Mouse (Mus musculus) inflammation-experienced regulatory T-cells, adult 6 months (primary cell): ENCODE measurements around the gene Mark1. TPM values are rescaled to one million over a fixed set of nuclear protein-coding genes. Genes with fewer than 3 reads are reported as not detected.

Experiments used
- ATAC-seq: one replicate; pipeline ENCODE4 v1.8.0; 2017
- polyA plus RNA-seq, 3 experiments: library from polyadenylated mRNA; unstranded; fragments of 100-300 nt; shearing (Covaris generic); gene quantifications; one replicate each; pipeline ENCODE4 v1.2.1; 2017

Gene Mark1
- polyA plus RNA-seq, 3 experiments from 2014 or later, result not detected

DNA sequence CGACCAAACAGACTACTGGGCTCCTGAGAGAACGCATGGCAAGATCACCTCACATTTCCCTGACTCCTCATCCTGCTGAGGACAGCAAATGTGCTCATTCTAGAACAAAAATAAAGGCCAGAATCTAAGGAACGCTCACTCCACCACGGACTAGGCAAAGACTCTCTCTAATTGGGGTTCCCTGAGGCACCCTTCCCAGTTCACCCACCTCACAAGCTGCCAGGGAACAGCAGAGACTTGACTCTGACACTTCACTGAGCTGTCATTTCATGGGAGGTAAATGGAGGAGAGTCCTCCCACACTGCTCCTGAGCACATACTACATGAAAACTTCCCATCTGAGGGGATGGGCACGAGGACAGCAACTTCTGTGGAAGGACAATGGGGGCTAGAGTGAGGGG, 37.5 kb downstream of the Mark1 start:
- no peak for ATAC-seq

DNA sequence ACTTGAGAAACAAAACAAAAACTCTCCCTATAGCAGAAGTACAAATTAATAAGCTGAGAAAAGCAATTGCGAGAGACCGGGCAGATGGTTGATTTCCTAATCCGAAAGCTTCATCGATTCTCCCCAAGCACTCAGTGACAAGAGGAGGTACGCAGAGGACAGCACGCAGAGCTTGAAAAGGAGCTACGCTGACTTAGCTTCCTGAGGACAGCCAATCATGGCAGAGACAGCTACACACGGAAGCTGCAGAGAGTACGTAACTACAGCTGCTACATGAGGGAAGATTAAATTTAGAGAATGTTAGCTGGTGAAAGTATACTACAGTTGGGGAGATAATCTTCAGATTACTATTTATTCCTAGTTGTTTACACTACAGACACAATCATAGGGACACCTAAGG, 40.6 kb downstream of the Mark1 start:
- ATAC-seq, result no peak

DNA sequence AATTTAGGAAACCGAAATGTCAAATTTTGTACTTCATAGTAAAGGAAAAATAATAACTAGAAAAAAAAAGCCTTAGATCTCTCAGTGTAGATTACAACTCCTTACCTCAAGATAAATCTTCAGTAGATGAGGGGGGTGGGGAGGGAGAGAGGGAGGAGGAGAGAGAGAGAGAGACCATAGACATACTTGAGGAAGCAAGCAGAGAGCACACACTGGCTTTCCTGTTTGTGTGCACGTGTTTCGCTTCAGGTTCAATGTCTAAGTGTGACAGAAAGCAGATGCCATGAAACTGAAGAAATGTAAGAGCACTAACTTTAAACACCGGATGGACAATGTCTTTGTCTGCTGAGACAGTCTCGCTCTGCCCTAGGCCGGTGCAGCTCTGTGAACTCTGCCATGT, 41.0 kb downstream of the Mark1 start:
- ATAC-seq, result no peak

DNA sequence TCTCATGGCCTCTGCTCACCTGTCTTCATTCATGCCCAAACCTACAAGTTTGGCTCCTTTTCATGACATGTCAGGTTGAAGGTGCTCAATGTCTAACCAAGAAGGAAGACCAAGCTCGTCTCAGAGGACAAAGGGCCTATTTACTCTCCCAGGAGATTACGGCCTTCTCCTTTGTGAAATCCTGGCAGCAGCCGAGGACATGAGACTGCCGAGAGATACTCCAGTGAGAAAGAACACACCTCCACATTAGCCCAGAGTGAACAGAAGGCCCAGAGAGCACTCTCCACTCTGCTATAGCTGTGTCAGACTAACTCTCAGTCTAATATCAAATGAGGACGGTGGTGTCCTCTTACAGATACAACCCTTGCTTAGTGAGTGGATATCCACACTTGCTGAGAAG, 47.6 kb downstream of the Mark1 start:
- ATAC-seq, result no peak

DNA sequence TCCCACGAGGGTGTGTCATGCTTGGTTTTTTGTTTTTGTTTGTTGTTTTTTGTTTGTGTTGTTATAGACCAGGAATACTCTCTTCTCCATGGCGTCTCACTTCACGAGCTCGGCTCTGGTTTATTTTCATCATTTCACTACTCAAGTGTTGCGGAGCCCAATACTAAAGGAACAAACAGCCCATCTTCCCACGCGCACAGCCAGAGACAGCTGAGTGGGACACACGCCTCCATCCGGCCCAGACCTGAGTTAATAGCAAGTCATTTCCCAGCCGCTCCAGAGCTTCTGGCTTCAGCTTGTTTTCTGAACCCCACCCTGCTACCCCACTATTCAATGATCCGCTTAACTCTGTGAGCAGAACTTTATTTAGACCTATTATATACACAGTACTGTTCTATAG, 48.3 kb downstream of the Mark1 start:
- ATAC-seq, result no peak

DNA sequence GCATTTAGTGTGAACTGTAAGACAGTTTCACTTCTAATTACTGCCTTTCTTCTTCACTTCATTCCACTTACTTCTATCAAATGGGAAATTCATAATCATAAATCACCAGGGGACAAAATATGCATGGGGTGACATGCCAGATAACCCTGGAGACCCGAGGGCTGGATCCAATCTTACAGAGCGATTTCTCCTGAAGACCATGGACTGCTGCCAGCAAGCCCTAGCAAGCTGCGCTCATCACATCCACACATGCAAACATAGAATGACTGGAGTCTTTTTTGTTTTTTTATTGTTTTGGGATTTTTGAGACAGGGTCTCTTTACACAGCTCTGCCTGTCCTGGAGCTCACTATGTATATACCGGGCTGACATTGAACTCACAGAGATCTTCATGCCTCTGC, 61.3 kb downstream of the Mark1 start:
- no peak for ATAC-seq

DNA sequence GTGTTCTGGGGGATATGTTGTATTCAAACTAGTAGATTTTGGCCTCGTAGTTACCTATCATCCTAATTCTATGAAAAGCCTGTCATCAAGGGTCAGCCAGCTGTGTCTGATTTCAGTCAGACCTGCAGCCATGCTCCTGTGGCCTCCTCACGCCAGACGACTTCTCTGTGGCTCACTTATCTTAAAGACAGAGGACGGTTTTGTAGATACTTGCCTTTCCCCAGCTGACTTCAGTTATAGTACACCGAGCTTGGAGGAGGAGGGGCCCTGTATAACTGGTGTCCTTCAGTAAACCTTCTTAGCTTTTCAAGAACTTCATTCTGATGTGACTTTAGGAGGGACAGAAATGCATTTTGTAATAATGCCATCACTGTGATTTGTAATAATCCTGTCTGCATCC, 63.4 kb downstream of the Mark1 start:
- no peak for ATAC-seq

DNA sequence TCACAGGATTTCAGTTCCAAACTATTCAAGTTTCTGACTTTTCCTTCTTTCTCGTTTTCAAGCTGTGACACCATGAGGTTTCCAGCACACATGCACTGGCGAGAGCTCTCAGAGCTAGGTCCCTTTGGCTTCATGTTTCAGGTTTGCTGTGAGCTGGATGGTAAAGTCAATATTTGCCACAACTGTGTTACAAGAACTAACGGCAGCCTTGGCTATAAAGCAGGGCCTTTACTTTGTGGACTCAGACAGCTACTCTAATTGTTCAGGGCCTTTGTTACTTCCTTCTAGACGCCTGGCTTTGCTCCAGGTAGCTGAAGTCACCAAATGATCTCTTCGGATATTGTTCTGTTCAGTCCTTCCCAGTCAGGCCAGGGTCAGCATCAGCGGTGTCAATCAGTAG, 63.9 kb downstream of the Mark1 start:
- ATAC-seq, result no peak

DNA sequence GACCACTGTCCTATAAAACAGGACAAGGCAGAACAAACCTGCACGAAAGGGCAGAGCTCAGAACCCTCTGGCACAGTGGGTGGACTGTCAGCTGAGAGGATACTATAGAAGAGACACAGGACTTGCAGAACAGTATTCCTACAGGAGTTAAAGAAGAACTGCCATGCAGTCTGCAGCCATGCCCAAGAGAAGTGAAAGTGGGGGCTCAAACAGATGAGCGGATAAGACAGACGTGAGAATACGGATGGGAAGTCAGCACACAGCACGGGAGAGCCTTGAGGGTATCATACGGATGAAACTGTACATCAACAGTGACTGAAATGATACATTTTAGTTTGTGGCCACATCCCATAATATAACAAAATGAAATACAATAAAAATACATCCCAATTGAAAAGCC, 68.3 kb downstream of the Mark1 start:
- ATAC-seq, result no peak

DNA sequence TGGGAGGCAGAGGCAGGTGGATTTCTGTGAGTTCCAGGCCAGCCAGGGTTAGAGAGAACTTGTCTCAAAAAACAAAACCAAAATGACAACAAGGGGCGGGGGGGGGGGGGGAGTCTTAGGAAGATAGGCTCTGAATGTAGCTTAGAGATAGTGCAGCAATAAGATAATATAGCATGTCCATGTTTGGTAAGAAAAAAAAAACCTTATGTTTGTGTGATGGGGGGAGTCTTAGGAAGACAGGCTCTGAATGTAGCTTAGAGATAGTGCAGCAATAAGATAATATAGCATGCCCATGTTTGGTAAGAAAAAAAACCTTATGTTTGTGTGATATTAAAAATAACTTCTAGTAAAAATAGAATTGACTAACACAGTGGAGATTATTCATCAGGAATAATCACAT, 71.0 kb downstream of the Mark1 start:
- no peak for ATAC-seq

DNA sequence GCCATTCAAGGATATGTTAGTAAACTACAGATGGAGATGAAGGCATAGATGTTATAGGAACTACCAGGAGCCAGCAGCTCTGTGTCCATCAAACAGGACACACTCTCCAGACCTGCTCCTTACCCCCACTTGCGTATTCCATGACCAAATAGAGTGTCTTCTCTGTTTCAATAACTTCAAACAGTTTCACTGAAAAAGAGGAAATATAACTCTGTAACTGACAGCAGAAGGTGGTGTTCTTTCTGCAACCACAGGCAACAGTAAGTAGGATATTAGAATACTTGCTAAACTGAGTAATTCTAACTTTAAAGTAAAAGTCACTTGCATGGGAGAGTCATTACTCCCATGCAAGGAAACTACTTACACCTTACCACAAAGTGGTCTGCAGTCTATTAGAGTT, 71.5 kb downstream of the Mark1 start:
- no peak for ATAC-seq

DNA sequence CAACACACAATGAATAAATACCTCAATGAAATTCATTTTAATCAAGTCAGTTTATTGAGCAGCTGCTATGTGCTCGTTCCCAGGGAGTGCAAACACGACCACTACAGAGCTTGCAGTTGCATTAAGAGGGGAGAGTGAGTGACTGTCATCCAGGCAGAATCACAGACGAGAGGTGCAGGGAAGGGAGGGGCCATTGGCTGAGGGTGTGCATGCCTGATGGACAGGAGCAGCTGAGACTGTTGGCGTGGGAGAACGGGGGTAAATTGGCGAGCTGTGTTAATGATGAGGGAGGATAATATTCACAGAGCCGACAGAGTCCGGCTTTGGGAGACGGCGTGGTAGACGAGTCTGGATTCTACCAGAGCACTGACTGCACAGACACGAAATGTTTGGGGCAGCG, 76.5 kb downstream of the Mark1 start:
- no peak for ATAC-seq

DNA sequence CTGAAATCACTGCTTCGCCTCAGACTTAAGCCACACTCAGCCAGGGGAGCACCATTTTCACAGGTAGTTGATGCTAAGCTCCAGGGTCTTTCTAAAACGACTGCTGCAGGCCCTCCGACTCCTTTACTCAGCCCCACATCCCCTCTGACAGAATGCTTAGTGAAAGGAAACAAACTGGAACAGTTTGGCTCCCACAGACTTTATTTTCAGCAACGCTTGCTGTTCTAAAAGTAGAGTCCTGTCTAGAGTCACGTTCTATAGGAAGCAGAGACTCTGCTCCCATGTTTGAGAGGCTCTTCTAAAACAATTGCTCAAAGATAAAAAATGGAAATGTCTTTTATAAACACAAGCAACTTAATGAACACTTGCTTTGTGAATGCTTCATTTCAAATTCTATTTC, 79.3 kb downstream of the Mark1 start:
- no peak for ATAC-seq

DNA sequence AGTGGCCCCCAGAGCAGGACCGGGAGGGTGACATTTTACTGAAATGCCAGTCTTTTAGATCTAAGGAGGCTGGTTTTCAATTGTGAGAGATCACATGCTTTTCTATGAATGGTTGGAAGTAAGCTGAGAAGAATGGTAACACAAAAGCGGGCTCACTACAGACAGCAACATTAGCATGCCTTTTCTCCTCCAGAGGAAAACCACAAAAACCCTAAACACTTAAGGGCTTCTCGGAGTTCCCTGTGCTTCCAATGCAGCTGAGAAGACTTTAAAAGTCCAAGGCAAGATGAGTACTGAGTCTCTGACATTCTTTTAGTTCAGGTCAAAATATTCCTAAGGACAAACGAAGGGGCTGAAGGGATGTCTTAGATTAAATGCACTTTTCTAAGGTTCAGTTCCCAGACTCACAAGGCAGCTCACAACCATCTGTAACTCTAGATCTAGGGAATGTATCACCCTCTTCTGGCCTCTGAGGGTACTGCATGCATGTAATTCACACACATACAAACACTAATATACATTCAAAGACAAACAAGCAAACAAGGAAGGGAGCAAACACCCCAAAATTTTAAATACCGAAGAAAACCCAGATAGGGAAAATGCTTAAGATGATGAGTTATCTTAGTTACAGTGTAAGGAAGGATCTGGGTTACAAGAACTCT, 81.0 kb downstream of the Mark1 start:
- no peak for ATAC-seq

DNA sequence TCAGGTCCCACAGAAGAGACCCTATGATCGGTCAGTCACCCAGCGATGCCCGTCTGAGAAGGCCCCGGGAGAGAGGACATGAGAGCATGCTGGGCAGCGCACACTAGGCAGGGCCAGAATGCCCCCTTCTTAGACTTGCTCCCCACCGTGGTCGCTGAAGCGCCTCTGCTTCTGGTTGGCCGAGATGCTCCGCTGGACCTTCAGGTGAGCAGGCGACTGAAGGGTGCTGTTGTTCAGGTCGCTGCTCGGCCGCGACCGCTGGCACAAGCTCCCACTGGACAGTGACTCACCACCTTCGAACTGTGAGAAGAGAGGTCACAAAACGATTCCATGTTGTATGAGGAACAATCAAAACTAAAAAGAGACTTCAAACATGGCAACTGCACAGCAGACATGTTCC, 87.0 kb downstream of the Mark1 start:
- ATAC-seq, result no peak

DNA sequence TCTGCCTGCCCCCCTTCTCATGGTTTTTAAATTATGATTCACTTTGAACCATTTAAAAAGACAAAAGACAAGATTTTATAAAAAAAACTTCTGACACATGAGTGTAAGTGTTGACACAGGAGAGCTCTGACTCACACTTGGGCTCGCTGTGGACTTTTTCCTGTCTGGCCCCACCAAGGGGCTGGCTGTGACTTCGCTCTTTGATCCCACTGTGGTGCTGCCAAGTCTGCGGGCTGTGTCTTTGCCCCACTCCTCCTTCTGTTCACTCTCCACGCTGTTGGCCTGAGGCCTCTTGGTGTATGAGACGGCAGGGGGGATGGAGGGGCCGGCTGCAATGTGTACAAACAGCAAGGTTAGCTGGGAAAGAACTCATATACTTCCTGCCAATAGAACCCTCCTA, 87.5 kb downstream of the Mark1 start:
- ATAC-seq, result no peak

DNA sequence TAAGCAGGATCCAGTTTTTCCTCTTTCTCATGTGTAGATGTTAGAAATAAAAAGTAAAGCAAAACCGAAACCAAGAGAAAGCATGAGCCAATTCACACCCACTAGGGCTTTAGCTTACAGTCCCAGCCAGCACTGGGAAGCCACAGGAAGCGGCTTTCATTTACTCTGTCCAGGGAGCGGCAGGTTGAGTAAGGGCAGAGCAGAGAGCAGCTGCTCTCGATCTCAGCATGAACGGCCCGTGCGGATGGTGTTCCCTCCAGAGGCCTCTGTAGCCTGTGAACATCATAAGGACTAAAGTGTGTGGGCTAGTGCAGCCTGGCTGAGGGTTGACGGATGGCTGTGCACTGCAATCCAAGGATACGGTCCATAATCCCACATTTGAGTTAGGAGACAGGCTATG, 90.8 kb downstream of the Mark1 start:
- ATAC-seq, result no peak

DNA sequence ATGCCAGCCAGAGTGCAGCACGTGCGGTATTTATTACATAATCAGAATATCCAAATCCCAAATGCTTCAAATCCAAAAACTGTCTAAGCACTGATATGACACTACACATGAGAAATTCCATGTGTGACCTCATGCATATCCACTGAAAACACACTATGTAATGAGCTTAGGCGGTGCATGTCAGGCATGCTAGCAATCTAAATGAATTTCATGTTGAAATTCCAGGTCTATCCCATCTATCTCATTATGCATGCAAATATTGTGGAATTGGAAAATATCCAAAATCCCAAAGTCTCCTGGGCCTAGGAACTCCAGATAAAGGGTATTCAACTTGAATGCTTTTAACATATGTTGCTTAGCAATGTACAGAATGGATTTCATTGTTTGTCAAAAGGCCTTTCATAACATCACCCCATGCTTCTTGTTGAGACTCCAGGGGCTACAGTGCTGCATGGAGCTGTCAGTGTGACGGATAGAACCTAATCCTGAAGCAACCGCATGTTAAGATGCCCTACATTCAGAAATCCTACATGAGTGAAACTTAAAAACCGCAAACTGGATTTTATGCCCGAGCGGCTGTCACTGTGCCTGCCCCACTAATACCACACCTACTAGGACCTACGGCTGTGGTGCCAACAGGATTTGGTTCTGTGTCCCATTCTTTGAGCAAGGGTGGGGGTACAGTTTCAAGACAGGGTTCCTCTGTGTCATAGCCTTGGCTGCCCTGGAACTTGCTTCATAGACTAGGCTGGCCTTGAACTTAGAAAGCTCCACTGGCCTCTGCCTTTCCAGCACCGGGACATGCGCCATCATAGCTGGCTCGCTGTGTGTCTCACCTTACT, 93.2 kb downstream of the Mark1 start:
- ATAC-seq, result no peak

DNA sequence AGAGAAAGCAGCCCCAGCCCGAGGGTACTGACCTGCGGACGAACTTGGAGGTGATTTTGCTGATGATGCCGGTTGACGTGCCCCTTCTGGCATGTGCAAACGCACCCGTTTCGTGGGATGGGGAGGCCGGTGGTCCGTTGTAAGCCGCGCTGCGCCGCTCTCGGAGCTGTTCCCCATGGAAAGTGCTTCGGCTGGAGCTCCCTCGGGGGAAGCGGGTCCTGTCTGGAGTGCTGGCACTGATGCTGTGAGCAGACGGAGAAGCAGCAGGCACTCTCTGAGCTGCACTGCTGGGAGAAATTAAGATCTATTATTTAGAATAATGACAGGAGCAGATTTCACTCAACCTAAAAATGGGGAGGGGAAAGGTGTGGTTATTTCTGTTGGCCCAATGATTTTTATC, 94.0 kb downstream of the Mark1 start:
- ATAC-seq, result no peak

DNA sequence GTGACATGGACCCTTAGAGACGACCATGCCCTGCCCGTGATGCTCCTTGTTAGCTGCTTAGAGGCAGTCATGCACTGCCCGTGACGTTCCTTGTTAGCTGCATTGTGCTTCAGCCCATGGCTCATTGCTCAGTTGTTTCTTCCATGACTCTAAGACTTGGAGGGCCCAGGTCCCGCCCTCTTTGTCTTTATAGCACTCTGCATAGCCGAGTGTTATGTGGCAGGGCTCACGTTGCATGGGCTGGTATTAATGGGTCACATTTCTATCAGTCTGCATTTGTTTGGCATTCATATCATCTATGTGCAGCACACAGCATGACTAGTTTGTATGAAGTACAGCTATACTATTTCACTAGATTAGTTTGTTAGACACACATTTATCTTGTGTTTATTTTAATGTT, 95.7 kb downstream of the Mark1 start:
- ATAC-seq, result no peak

DNA sequence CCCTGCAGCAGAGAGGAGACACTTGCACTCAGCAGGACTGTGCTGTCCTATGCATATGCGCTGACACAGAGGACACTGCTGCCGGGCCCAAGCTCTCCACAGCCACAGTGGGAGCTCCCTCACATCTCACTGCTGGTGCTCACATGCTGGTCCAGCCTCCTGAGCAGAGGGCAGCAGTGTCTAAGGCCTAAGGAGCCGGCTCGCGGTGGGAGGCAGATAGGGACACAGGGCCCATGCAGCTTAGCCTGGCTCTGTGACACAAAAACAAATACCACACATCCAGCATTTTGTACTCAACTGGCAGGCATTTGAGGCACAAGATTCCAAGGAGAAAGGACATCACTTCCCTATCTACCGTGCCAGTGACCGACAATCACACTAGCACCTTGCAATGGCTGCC, 96.5 kb downstream of the Mark1 start:
- no peak for ATAC-seq

DNA sequence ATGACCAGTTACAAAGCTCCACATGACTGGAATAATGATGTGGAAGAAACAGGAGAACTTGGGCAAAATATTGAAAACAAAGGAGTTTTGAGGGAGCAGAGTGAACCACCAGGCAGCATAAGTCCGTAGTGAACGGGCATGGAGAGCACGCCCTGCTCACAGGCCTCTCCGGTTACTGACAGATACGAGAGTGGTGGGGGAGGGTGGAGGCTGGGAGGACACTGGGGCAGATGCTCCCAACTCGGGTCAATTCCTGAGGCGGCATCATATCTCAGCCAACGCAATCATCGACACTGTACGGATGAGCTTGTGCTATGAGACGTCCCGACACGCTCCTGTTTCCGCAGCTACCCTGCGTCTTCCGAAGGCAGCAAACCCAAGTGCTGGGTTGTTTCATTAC, 102.0 kb downstream of the Mark1 start:
- no peak for ATAC-seq

DNA sequence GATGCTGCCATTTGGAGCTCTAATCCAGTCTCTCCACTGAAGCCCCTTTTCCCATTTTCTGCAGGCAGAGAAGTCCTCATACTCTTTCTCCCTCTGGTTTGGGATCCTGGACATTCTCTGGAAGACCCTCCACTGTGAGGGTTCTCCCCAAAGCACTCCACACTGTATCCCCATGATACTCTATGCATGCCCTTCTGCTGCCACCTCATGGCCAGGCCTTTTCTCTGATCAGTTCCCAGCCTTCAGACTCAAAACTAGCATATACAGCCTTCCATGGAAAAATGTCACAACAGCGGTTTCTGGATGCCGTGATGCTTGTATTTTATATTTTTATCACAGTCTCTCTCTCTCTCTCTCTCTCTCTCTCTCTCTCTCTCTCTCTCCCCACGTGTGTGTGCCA, 107.4 kb downstream of the Mark1 start:
- no peak for ATAC-seq

DNA sequence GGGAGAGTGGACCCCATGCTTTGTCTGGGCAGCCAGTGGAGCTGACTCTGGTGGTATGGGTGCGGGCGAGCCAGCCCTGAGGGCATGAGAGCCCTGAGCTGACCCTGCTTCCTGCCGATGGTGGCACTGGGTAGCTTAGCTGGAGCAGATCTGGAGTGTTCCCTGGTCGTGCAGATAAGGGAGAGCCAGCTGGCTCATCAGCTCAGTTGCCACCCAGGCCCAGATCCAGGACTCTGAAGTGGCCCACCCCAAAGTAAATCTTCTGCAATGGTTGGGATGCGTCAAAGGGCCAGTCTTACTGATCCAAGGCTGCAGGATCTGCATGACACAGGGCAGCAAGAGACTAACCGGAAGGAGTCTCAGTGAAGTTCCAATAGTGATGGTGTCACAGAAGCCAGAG, 109.9 kb downstream of the Mark1 start:
- no peak for ATAC-seq

DNA sequence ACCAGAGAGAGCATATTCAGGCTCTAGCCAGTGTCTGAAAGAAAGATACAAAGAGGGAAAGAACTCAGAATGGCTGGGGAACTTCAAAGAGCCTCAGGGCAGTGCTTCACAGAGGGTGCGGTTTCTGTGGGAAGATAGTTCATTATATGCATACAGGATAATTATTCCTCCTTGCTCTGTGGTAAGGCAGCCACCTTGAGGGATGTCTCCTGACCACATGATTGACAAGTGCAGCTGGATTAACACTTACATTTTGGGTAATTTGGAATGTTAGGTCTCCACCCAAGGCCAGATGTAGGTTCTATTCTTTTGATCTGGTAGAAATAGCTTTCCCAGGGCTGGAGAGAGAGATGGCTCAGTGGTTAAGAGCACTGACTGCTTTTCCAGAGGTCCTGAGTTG, 113.2 kb downstream of the Mark1 start:
- no peak for ATAC-seq
